Mouse (Mus musculus): Measurements from ENCODE around the gene Rpl22. TPM values are rescaled to one million over a fixed set of nuclear protein-coding genes. Genes with fewer than 3 reads are reported as not detected.

The Rpl22 gene
- polyA plus RNA-seq (2017; shearing (Covaris generic)), result 100 to 1,000 TPM; 425 to 627 TPM

GRCm38 (mm10) chr4:152325574-152326411 lies at the start of gene Rpl22:
TSS of gene Rpl22 (plus strand) at chr4:152325742.

DNA sequence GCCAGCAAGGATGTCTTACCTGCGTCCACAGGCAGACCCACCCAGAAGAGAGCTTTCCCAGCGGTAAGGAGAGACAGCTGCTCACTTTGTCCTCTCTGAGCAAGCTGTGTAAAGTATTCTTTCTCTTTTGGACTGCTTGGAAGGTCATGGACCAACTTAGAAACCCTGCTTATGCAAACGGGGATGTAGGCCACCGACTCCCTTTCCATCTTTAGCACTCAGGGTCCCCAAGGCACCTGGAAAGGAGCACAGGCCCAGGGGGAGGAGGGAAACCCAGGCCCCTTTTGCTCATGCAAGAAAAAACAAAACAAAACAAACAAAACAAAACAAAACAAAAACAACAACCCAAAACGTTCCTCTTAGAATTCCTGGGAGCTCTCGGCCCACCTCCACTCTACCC lies 34.0 kb upstream of the Rpl22 start, which contains the start of gene Hes3:
Hes3 (minus strand) TSS at position 101 of the 400 bp plus-strand sequence.

GRCm38 (mm10) chr4:152296874-152297861 lies 28.4 kb upstream of the Rpl22 start, which contains the start of gene Icmt:
TSS of gene Icmt (plus strand) at chr4:152297227.

GRCm38 (mm10) chr4:152318517-152319234 lies 6.9 kb upstream of the Rpl22 start, which contains the start of gene Rnf207:
TSS of gene Rnf207 (minus strand) at chr4:152318993.

DNA sequence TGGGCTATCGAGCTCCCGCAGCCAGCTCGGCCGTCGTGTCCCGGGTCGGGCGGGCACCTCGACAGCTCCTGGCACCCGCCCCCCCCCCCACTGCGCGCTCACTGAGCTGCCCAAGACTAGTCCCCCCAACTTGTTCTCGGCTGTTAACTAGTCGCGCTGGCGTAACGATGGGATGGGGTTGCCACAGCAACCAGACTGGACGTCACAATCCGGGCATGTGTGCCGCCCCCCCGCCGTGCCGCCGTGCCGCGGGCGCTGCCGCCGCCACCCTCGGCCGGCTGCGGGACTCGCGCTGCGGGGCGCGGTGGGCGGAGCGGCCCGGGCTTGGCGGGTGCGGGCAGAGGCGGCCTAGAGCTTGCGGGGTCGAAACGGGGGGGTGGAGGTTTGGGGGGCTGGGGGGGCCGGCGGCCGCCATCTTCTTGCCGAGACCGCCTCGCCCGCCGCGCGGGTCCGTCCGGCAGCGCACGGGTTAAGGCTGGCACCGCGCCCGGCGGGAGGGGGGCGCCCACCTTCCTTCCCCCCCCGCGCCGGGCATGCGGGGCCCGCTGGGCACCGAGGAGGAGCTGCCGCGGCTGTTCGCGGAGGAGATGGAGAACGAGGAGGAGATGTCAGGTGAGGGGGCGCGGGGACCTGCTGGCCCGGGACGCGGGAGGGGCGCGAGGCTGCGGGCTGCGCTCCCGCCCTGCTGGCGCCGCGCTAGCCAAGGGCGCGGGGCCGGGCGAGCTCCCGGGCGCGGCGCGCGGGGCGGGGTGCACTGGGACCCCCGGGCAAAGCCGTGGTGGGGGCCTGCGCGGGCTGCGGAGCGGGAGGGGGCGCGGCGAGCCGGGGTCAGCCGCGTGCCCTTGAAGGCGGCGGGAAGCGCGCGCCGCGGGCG lies 13.1 kb downstream of the Rpl22 start, which contains the start of gene Chd5:
Chd5 (plus strand) TSS at position 233 of the 874 bp plus-strand sequence.

Other genes starting within 250 kb of the Rpl22 start
- gene Tnfrsf25, start 209.8 kb upstream of the Rpl22 start, polyA plus RNA-seq (2017; shearing (Covaris generic)), result 100 to 1,000 TPM; 104 to 200 TPM
- 10 to 100 TPM; 22.4 to 22.6 TPM for gene Espn, start 173.4 kb upstream of the Rpl22 start, polyA plus RNA-seq (2017; shearing (Covaris generic))
- gene Hes2, start 166.9 kb upstream of the Rpl22 start, polyA plus RNA-seq (2017; shearing (Covaris generic)), result under 1 TPM in 1 of 2 experiments, not detected in 1; 0.17 TPM
- gene Acot7, start 147.6 kb upstream of the Rpl22 start, polyA plus RNA-seq (2017; shearing (Covaris generic)), result 100 to 1,000 TPM in 1 of 2 experiments, 10 to 100 TPM in 1; 53.7 to 161 TPM
- gene Gpr153, start 51.5 kb upstream of the Rpl22 start, polyA plus RNA-seq (2017; shearing (Covaris generic)), result under 1 TPM; 0.20 to 0.23 TPM
- gene Hes3, start 34.1 kb upstream of the Rpl22 start, polyA plus RNA-seq (2017; shearing (Covaris generic)), result under 1 TPM in 1 of 2 experiments, not detected in 1; 0.18 TPM
- 10 to 100 TPM; 13.3 to 19.7 TPM for gene Icmt, start 28.5 kb upstream of the Rpl22 start, polyA plus RNA-seq (2017; shearing (Covaris generic))
- gene Rnf207, start 6.7 kb upstream of the Rpl22 start, polyA plus RNA-seq (2017; shearing (Covaris generic)), result under 1 TPM in 1 of 2 experiments, not detected in 1; 0.31 TPM
- under 1 TPM; 0.02 to 0.10 TPM for gene Chd5, start 12.9 kb downstream of the Rpl22 start, polyA plus RNA-seq (2017; shearing (Covaris generic))
- gene Nphp4, start 151.0 kb downstream of the Rpl22 start, polyA plus RNA-seq (2017; shearing (Covaris generic)), result under 1 TPM in 1 of 2 experiments, not detected in 1; 0.37 TPM
- gene Kcnab2, start 152.1 kb downstream of the Rpl22 start, polyA plus RNA-seq (2017; shearing (Covaris generic)), result 100 to 1,000 TPM; 105 to 145 TPM

All from activated CD4-positive, CD25-positive, alpha-beta regulatory T cell (primary cell).